Mouse (Mus musculus): ENCODE results near the gene Dmac1. TPM values are rescaled to one million over a fixed set of nuclear protein-coding genes. Genes with fewer than 3 reads are reported as not detected.

Dmac1 gene
- polyA plus RNA-seq, 1 experiment from 2014 or later, result 108 TPM

- H3K4me2 ChIP-seq (replicated peaks; ENCODE audit: low read depth, low read length), result peak overlapping the region; percentile 32
- H3K27ac ChIP-seq (ENCODE audit: low read depth, low read length), result no peak overlapping the region
- H3K27me3 ChIP-seq (ENCODE audit: control insufficient read depth, insufficient read depth, low read length), result no peaks in the 10 kb centered on the region
- peak overlapping the region; percentile 83 for H3K9ac ChIP-seq (ENCODE audit: low read depth, low read length)
- H3K4me1 ChIP-seq (replicated peaks; ENCODE audit: control insufficient read depth, insufficient read depth, low read length), result no peaks in the 10 kb centered on the region
- no peaks in the 10 kb centered on the region for H3K9me3 ChIP-seq (ENCODE audit: control insufficient read depth, low read length)
- H3K4me3 ChIP-seq (ENCODE audit: low read depth, low read length), result peak overlapping the region; percentile 85
- DNase-seq (ENCODE audit: low spot score) (peak; percentile 31), ATAC-seq (ENCODE audit: low FRiP score) (peak; percentile 89)
- 10% methylated on average over 30 of the region's 30 CpGs for WGBS
- no peaks in the 10 kb centered on the region for H3K36me3 ChIP-seq (ENCODE audit: control insufficient read depth, insufficient read depth, low read length)
Observed at GRCm38 (mm10) chr4:75277467-75278196, 473 bp downstream of the Dmac1 start.

- H3K4me3 ChIP-seq (ENCODE audit: low read depth, low read length), result no peak overlapping the region
- no peaks in the 10 kb centered on the region for H3K4me1 ChIP-seq (replicated peaks; ENCODE audit: control insufficient read depth, insufficient read depth, low read length)
- H3K36me3 ChIP-seq (ENCODE audit: control insufficient read depth, insufficient read depth, low read length), result no peaks in the 10 kb centered on the region
- no peak for DNase-seq (ENCODE audit: low spot score)
- H3K27ac ChIP-seq (ENCODE audit: low read depth, low read length), result no peak overlapping the region
- no peak for ATAC-seq (ENCODE audit: low FRiP score)
- H3K27me3 ChIP-seq (ENCODE audit: control insufficient read depth, insufficient read depth, low read length), result no peaks in the 10 kb centered on the region
- no peak overlapping the region for H3K9ac ChIP-seq (ENCODE audit: low read depth, low read length)
- 89% methylated on average over 2 of the region's 2 CpGs for WGBS
- H3K9me3 ChIP-seq (ENCODE audit: control insufficient read depth, low read length), result no peaks in the 10 kb centered on the region
- H3K4me2 ChIP-seq (replicated peaks; ENCODE audit: low read depth, low read length), result no peak overlapping the region
Observed at GRCm38 (mm10) chr4:75275737-75276136, 2.4 kb downstream of the Dmac1 start.

GRCm38 (mm10) chr4:75267866-75268265, 10.2 kb downstream of the Dmac1 start:
- DNase-seq (ENCODE audit: low spot score) (no peak), ATAC-seq (ENCODE audit: low FRiP score) (no peak)
- no peaks in the 10 kb centered on the region for H3K9me3 ChIP-seq (ENCODE audit: control insufficient read depth, low read length)
- no peak overlapping the region for H3K27ac ChIP-seq (ENCODE audit: low read depth, low read length)
- no peak overlapping the region for H3K4me3 ChIP-seq (ENCODE audit: low read depth, low read length)
- H3K9ac ChIP-seq (ENCODE audit: low read depth, low read length), result no peak overlapping the region
- H3K36me3 ChIP-seq (ENCODE audit: control insufficient read depth, insufficient read depth, low read length), result no peaks in the 10 kb centered on the region
- H3K27me3 ChIP-seq (ENCODE audit: control insufficient read depth, insufficient read depth, low read length), result no peaks in the 10 kb centered on the region
- no peak overlapping the region for H3K4me2 ChIP-seq (replicated peaks; ENCODE audit: low read depth, low read length)
- H3K4me1 ChIP-seq (replicated peaks; ENCODE audit: control insufficient read depth, insufficient read depth, low read length), result no peaks in the 10 kb centered on the region
- 85% methylated on average over 2 of the region's 2 CpGs for WGBS

- no peak for DNase-seq (ENCODE audit: low spot score)
- Histone ChIP-seq H3K4me1 (replicated peaks; ENCODE audit: control insufficient read depth, insufficient read depth, low read length) (no peaks in the 10 kb centered on the region), H3K9me3 (ENCODE audit: control insufficient read depth, low read length) (no peaks in the 10 kb centered on the region), H3K27me3 (ENCODE audit: control insufficient read depth, insufficient read depth, low read length) (no peaks in the 10 kb centered on the region), H3K27ac (ENCODE audit: low read depth, low read length) (no peak overlapping the region), H3K36me3 (ENCODE audit: control insufficient read depth, insufficient read depth, low read length) (no peaks in the 10 kb centered on the region), H3K4me2 (replicated peaks; ENCODE audit: low read depth, low read length) (no peak overlapping the region), H3K9ac (ENCODE audit: low read depth, low read length) (no peak overlapping the region), H3K4me3 (ENCODE audit: low read depth, low read length) (no peak overlapping the region)
- ATAC-seq (ENCODE audit: low FRiP score), result no peak
- WGBS, result 84% methylated on average over 6 of the region's 6 CpGs
Observed at GRCm38 (mm10) chr4:75266773-75267550, 11.1 kb downstream of the Dmac1 start.

GRCm38 (mm10) chr4:75264219-75264618, 13.9 kb downstream of the Dmac1 start:
- Histone ChIP-seq H3K36me3 (ENCODE audit: control insufficient read depth, insufficient read depth, low read length) (no peaks in the 10 kb centered on the region), H3K9ac (ENCODE audit: low read depth, low read length) (no peak overlapping the region), H3K9me3 (ENCODE audit: control insufficient read depth, low read length) (no peaks in the 10 kb centered on the region), H3K27me3 (ENCODE audit: control insufficient read depth, insufficient read depth, low read length) (no peaks in the 10 kb centered on the region), H3K4me3 (ENCODE audit: low read depth, low read length) (no peak overlapping the region), H3K4me2 (replicated peaks; ENCODE audit: low read depth, low read length) (no peak overlapping the region), H3K27ac (ENCODE audit: low read depth, low read length) (no peak overlapping the region), H3K4me1 (replicated peaks; ENCODE audit: control insufficient read depth, insufficient read depth, low read length) (no peaks in the 10 kb centered on the region)
- no peak for DNase-seq (ENCODE audit: low spot score)
- ATAC-seq (ENCODE audit: low FRiP score), result no peak
- WGBS, result 93% methylated on average over 2 of the region's 2 CpGs

- Histone ChIP-seq H3K27ac (ENCODE audit: low read depth, low read length) (no peak overlapping the region), H3K4me1 (replicated peaks; ENCODE audit: control insufficient read depth, insufficient read depth, low read length) (no peaks in the 10 kb centered on the region), H3K9me3 (ENCODE audit: control insufficient read depth, low read length) (no peaks in the 10 kb centered on the region), H3K4me3 (ENCODE audit: low read depth, low read length) (no peak overlapping the region), H3K36me3 (ENCODE audit: control insufficient read depth, insufficient read depth, low read length) (no peaks in the 10 kb centered on the region), H3K27me3 (ENCODE audit: control insufficient read depth, insufficient read depth, low read length) (no peaks in the 10 kb centered on the region), H3K9ac (ENCODE audit: low read depth, low read length) (no peak overlapping the region), H3K4me2 (replicated peaks; ENCODE audit: low read depth, low read length) (no peak overlapping the region)
- no peak for ATAC-seq (ENCODE audit: low FRiP score)
- WGBS, result 81% methylated on average over 3 of the region's 3 CpGs
- no peak for DNase-seq (ENCODE audit: low spot score)
Observed at GRCm38 (mm10) chr4:75263556-75264129, 14.5 kb downstream of the Dmac1 start.

- ATAC-seq (ENCODE audit: low FRiP score) (no peak), DNase-seq (ENCODE audit: low spot score) (no peak)
- H3K4me3 ChIP-seq (ENCODE audit: low read depth, low read length), result no peak overlapping the region
- no peak overlapping the region for H3K27ac ChIP-seq (ENCODE audit: low read depth, low read length)
- no peaks in the 10 kb centered on the region for H3K27me3 ChIP-seq (ENCODE audit: control insufficient read depth, insufficient read depth, low read length)
- H3K4me2 ChIP-seq (replicated peaks; ENCODE audit: low read depth, low read length), result no peak overlapping the region
- no peaks in the 10 kb centered on the region for H3K36me3 ChIP-seq (ENCODE audit: control insufficient read depth, insufficient read depth, low read length)
- WGBS, result 84% methylated on average over 7 of the region's 7 CpGs
- H3K9ac ChIP-seq (ENCODE audit: low read depth, low read length), result no peak overlapping the region
- H3K4me1 ChIP-seq (replicated peaks; ENCODE audit: control insufficient read depth, insufficient read depth, low read length), result no peaks in the 10 kb centered on the region
- no peaks in the 10 kb centered on the region for H3K9me3 ChIP-seq (ENCODE audit: control insufficient read depth, low read length)
Observed at GRCm38 (mm10) chr4:75262423-75262822, 15.7 kb downstream of the Dmac1 start.

GRCm38 (mm10) chr4:75260156-75260555, 17.9 kb downstream of the Dmac1 start:
- H3K9ac ChIP-seq (ENCODE audit: low read depth, low read length), result no peak overlapping the region
- H3K4me2 ChIP-seq (replicated peaks; ENCODE audit: low read depth, low read length), result no peak overlapping the region
- WGBS, result 82% methylated on average over 6 of the region's 6 CpGs
- no peaks in the 10 kb centered on the region for H3K36me3 ChIP-seq (ENCODE audit: control insufficient read depth, insufficient read depth, low read length)
- H3K4me3 ChIP-seq (ENCODE audit: low read depth, low read length), result no peak overlapping the region
- no peaks in the 10 kb centered on the region for H3K27me3 ChIP-seq (ENCODE audit: control insufficient read depth, insufficient read depth, low read length)
- no peaks in the 10 kb centered on the region for H3K4me1 ChIP-seq (replicated peaks; ENCODE audit: control insufficient read depth, insufficient read depth, low read length)
- DNase-seq (ENCODE audit: low spot score) (no peak), ATAC-seq (ENCODE audit: low FRiP score) (no peak)
- no peaks in the 10 kb centered on the region for H3K9me3 ChIP-seq (ENCODE audit: control insufficient read depth, low read length)
- H3K27ac ChIP-seq (ENCODE audit: low read depth, low read length), result no peak overlapping the region
